Mouse (Mus musculus): Measurements from ENCODE around the gene 4930518I15Rik. TPM values are rescaled to one million over a fixed set of nuclear protein-coding genes. Genes with fewer than 3 reads are reported as not detected.
A peak's percentile ranks its signal among the peaks of the same experiment; 100 is the strongest.

Gene 4930518I15Rik
- polyA plus RNA-seq, 1 experiment from 2014 or later, result 7.4 TPM

- Histone ChIP-seq H3K27ac (ENCODE audit: low read depth, low read length) (no peak overlapping the region), H3K4me2 (replicated peaks; ENCODE audit: low read depth, low read length) (no peak overlapping the region), H3K4me1 (ENCODE audit: control insufficient read depth, insufficient read depth, low read length) (no peaks in the 10 kb centered on the region), H3K4me3 (ENCODE audit: low read length) (no peak overlapping the region), H3K36me3 (ENCODE audit: control insufficient read depth, insufficient read depth, low read length) (no peaks in the 10 kb centered on the region), H3K9me3 (ENCODE audit: control insufficient read depth, low read length) (no peaks in the 10 kb centered on the region), H3K27me3 (ENCODE audit: control insufficient read depth, insufficient read depth, low read length) (no peaks in the 10 kb centered on the region), H3K9ac (ENCODE audit: low read depth, low read length) (no peak overlapping the region)
- 89% methylated on average over 10 of the region's 10 CpGs for WGBS
- no peak for ATAC-seq (ENCODE audit: low FRiP score, low TSS enrichment)
Measured at GRCm38 (mm10) chr2:156884396-156885211, 26.9 kb upstream of the 4930518I15Rik start.

GRCm38 (mm10) chr2:156882431-156883001, 24.8 kb upstream of the 4930518I15Rik start:
- H3K4me3 ChIP-seq (ENCODE audit: low read length), result no peak overlapping the region
- H3K27ac ChIP-seq (ENCODE audit: low read depth, low read length), result no peak overlapping the region
- H3K9me3 ChIP-seq (ENCODE audit: control insufficient read depth, low read length), result no peaks in the 10 kb centered on the region
- WGBS, result 40% methylated on average over 10 of the region's 10 CpGs
- H3K4me2 ChIP-seq (replicated peaks; ENCODE audit: low read depth, low read length), result no peak overlapping the region
- H3K27me3 ChIP-seq (ENCODE audit: control insufficient read depth, insufficient read depth, low read length), result no peaks in the 10 kb centered on the region
- ATAC-seq (ENCODE audit: low FRiP score, low TSS enrichment), result no peak
- no peaks in the 10 kb centered on the region for H3K4me1 ChIP-seq (ENCODE audit: control insufficient read depth, insufficient read depth, low read length)
- no peak overlapping the region for H3K9ac ChIP-seq (ENCODE audit: low read depth, low read length)
- H3K36me3 ChIP-seq (ENCODE audit: control insufficient read depth, insufficient read depth, low read length), result no peaks in the 10 kb centered on the region

GRCm38 (mm10) chr2:156879541-156879940, 21.8 kb upstream of the 4930518I15Rik start:
- Histone ChIP-seq H3K4me1 (ENCODE audit: control insufficient read depth, insufficient read depth, low read length) (no peaks in the 10 kb centered on the region), H3K9ac (ENCODE audit: low read depth, low read length) (no peak overlapping the region), H3K36me3 (ENCODE audit: control insufficient read depth, insufficient read depth, low read length) (peaks cover 4% of the 10 kb centered on the region), H3K27me3 (ENCODE audit: control insufficient read depth, insufficient read depth, low read length) (no peaks in the 10 kb centered on the region), H3K4me2 (replicated peaks; ENCODE audit: low read depth, low read length) (no peak overlapping the region), H3K4me3 (ENCODE audit: low read length) (no peak overlapping the region), H3K27ac (ENCODE audit: low read depth, low read length) (no peak overlapping the region), H3K9me3 (ENCODE audit: control insufficient read depth, low read length) (no peaks in the 10 kb centered on the region)
- no peak for ATAC-seq (ENCODE audit: low FRiP score, low TSS enrichment)
- 75% methylated on average over 3 of the region's 3 CpGs for WGBS

GRCm38 (mm10) chr2:156877726-156878125, 20.0 kb upstream of the 4930518I15Rik start:
- no peak overlapping the region for H3K27ac ChIP-seq (ENCODE audit: low read depth, low read length)
- H3K36me3 ChIP-seq (ENCODE audit: control insufficient read depth, insufficient read depth, low read length), result peaks cover 21% of the 10 kb centered on the region
- H3K4me1 ChIP-seq (ENCODE audit: control insufficient read depth, insufficient read depth, low read length), result no peaks in the 10 kb centered on the region
- no peak overlapping the region for H3K4me2 ChIP-seq (replicated peaks; ENCODE audit: low read depth, low read length)
- 63% methylated on average over 9 of the region's 9 CpGs for WGBS
- no peaks in the 10 kb centered on the region for H3K9me3 ChIP-seq (ENCODE audit: control insufficient read depth, low read length)
- H3K27me3 ChIP-seq (ENCODE audit: control insufficient read depth, insufficient read depth, low read length), result no peaks in the 10 kb centered on the region
- no peak overlapping the region for H3K9ac ChIP-seq (ENCODE audit: low read depth, low read length)
- ATAC-seq (ENCODE audit: low FRiP score, low TSS enrichment), result no peak
- no peak overlapping the region for H3K4me3 ChIP-seq (ENCODE audit: low read length)

- Histone ChIP-seq H3K27me3 (ENCODE audit: control insufficient read depth, insufficient read depth, low read length) (no peaks in the 10 kb centered on the region), H3K4me1 (ENCODE audit: control insufficient read depth, insufficient read depth, low read length) (no peaks in the 10 kb centered on the region), H3K4me3 (ENCODE audit: low read length) (no peak overlapping the region), H3K27ac (ENCODE audit: low read depth, low read length) (no peak overlapping the region), H3K9ac (ENCODE audit: low read depth, low read length) (no peak overlapping the region), H3K9me3 (ENCODE audit: control insufficient read depth, low read length) (no peaks in the 10 kb centered on the region), H3K36me3 (ENCODE audit: control insufficient read depth, insufficient read depth, low read length) (peaks cover 43% of the 10 kb centered on the region), H3K4me2 (replicated peaks; ENCODE audit: low read depth, low read length) (no peak overlapping the region)
- ATAC-seq (ENCODE audit: low FRiP score, low TSS enrichment), result no peak
- 93% methylated on average over 4 of the region's 4 CpGs for WGBS
Measured at GRCm38 (mm10) chr2:156874760-156875510, 17.2 kb upstream of the 4930518I15Rik start.

- no peaks in the 10 kb centered on the region for H3K27me3 ChIP-seq (ENCODE audit: control insufficient read depth, insufficient read depth, low read length)
- H3K36me3 ChIP-seq (ENCODE audit: control insufficient read depth, insufficient read depth, low read length), result peaks cover 51% of the 10 kb centered on the region
- H3K4me2 ChIP-seq (replicated peaks; ENCODE audit: low read depth, low read length), result no peak overlapping the region
- no peak for ATAC-seq (ENCODE audit: low FRiP score, low TSS enrichment)
- no peaks in the 10 kb centered on the region for H3K4me1 ChIP-seq (ENCODE audit: control insufficient read depth, insufficient read depth, low read length)
- no peak overlapping the region for H3K27ac ChIP-seq (ENCODE audit: low read depth, low read length)
- no peak overlapping the region for H3K9ac ChIP-seq (ENCODE audit: low read depth, low read length)
- H3K9me3 ChIP-seq (ENCODE audit: control insufficient read depth, low read length), result no peaks in the 10 kb centered on the region
- 94% methylated on average over 8 of the region's 8 CpGs for WGBS
- H3K4me3 ChIP-seq (ENCODE audit: low read length), result no peak overlapping the region
Measured at GRCm38 (mm10) chr2:156874047-156874759, 16.5 kb upstream of the 4930518I15Rik start.

GRCm38 (mm10) chr2:156873629-156874028, 15.9 kb upstream of the 4930518I15Rik start:
- Histone ChIP-seq H3K4me2 (replicated peaks; ENCODE audit: low read depth, low read length) (no peak overlapping the region), H3K27ac (ENCODE audit: low read depth, low read length) (no peak overlapping the region), H3K9me3 (ENCODE audit: control insufficient read depth, low read length) (no peaks in the 10 kb centered on the region), H3K9ac (ENCODE audit: low read depth, low read length) (no peak overlapping the region), H3K4me3 (ENCODE audit: low read length) (no peak overlapping the region), H3K36me3 (ENCODE audit: control insufficient read depth, insufficient read depth, low read length) (peaks cover 56% of the 10 kb centered on the region), H3K4me1 (ENCODE audit: control insufficient read depth, insufficient read depth, low read length) (no peaks in the 10 kb centered on the region), H3K27me3 (ENCODE audit: control insufficient read depth, insufficient read depth, low read length) (no peaks in the 10 kb centered on the region)
- WGBS, result 28% methylated on average over 5 of the region's 5 CpGs
- peak; percentile 59; the same call in 1 of the 2 replicates for ATAC-seq (ENCODE audit: low FRiP score, low TSS enrichment)

GRCm38 (mm10) chr2:156870519-156870918, 12.8 kb upstream of the 4930518I15Rik start:
- no peak overlapping the region for H3K4me2 ChIP-seq (replicated peaks; ENCODE audit: low read depth, low read length)
- no peaks in the 10 kb centered on the region for H3K9me3 ChIP-seq (ENCODE audit: control insufficient read depth, low read length)
- 59% methylated on average over 6 of the region's 6 CpGs for WGBS
- no peaks in the 10 kb centered on the region for H3K4me1 ChIP-seq (ENCODE audit: control insufficient read depth, insufficient read depth, low read length)
- H3K27ac ChIP-seq (ENCODE audit: low read depth, low read length), result no peak overlapping the region
- H3K9ac ChIP-seq (ENCODE audit: low read depth, low read length), result no peak overlapping the region
- ATAC-seq (ENCODE audit: low FRiP score, low TSS enrichment), result no peak
- H3K27me3 ChIP-seq (ENCODE audit: control insufficient read depth, insufficient read depth, low read length), result no peaks in the 10 kb centered on the region
- H3K4me3 ChIP-seq (ENCODE audit: low read length), result no peak overlapping the region
- H3K36me3 ChIP-seq (ENCODE audit: control insufficient read depth, insufficient read depth, low read length), result peaks cover 80% of the 10 kb centered on the region

Data from kidney, embryonic 14.5 days (tissue).